Mouse (Mus musculus) embryo, embryonic 11.5 days (tissue): ENCODE measurements around the gene Pik3c2b.
"Not testable (repeated sequence)": the region's sequence is repeated elsewhere in the genome, so short reads cannot be mapped to it uniquely, and the experiment has no call there.

Source experiments
- DNase-seq: peaks from one replicate; pipeline ENCODE4 v3.0.0-alpha.2; 2012; ENCODE audit warnings: low read depth, low spot score

Gene Pik3c2b

DNA sequence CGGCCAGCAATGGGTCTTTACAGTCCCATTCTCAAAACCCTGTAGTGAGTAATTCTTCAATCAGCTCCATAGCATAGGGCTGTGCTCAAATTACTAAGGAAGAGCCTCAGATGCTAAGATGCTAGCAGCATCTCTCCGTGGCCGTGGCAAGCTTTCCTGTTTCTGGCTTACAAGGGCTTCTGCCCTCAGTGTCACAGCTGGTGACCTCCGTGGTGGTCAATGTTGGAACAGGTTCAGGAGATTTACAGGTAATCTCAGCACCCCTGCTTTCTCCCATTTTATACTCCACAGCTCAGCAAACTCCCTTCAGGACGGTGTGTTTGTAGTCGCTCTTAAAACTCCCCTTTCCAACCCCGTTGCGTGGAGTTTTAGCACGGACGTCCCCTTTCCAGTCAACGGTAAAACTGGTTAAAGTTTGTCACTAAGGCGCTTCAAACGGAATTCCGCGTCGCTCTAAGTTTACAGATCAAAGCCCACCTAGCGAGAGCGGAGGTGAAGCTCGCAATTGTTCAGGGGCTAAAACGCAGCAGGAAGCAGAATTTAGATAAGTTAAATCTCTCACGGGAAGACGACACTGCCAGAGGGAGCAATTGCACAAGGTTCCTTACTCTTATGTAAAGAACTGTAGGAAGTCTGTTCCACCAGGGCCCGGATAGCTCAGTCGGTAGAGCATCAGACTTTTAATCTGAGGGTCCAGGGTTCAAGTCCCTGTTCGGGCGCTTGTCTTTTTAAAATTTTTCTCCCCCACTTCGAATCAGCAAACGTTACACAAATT, 12.0 kb upstream of the Pik3c2b start:
- peak; percentile 80 for DNase-seq

- DNase-seq: no peak
Measured at GRCm38 (mm10) chr1:133034091-133034460, 11.4 kb upstream of the Pik3c2b start.

DNA sequence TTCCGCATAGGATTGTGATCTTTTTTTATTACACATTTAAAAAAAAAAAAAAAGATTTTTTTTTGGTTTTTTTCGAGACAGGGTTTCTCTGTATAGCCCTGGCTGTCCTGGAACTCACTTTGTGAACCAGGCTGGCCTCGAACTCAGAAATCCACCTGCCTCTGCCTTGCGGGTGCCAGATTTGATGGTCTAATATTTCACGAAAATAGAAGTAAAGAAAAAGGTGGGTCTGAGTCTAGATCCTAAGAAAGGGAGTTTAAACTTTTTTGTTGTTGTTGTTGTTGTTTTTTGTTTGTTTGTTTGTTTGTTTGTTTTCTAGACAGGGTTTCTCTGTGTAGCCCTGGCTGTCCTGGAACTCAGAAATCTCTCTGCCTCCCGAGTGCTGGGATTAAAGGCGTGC, 10.8 kb upstream of the Pik3c2b start:
- not testable (repeated sequence) for DNase-seq

DNA sequence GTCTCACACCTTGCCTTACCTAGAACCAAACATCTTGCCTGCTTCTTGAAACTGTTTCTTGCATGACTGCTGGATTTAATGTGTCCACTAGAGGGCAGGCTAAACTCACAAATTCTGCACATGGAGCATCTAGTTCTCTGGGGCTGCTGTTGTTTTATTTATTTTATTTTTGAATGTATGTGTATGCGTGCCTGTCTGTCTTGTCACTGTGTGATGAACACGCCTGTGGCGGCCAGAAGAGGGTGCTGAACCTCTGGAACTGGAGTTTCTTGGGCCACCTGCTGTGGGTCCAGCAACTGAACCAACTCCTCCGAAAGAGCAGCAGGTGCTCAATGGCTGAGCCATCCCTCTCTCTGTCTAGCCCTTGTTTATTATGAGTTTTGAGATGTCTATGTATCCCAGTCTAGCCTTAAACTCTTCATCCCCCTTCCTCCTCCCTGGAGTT, 5.9 kb upstream of the Pik3c2b start:
- DNase-seq: no peak

DNA sequence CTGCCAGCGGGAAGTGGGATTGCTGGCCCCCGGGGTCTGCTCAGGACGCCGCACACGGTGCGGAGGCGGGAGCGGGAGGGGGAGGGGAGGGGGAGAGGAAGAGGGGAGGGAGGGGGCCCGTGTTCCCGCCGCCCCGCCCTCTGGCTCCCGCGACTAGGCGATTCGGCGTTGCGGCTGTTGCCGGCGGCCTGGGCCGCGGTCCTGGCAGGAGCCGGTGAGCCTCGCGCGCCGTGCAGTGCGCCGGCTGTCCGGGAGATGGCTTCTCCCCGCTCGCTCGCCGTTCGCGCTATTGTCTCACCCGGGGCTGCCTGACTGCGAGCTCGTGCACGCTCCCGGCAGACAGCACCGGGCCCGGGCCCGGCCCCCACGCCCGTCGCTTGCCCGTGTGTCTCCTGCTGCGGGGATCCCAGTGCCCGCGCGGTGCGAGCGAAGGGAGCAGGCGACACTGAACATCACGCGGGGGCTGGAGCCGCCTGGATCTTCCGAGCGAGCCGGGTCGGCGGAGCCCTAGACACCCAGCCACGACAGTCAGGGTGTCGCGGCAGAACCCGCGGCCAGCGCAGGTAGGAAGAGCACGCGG, 484 bp downstream of the Pik3c2b start:
- DNase-seq: no peak

DNA sequence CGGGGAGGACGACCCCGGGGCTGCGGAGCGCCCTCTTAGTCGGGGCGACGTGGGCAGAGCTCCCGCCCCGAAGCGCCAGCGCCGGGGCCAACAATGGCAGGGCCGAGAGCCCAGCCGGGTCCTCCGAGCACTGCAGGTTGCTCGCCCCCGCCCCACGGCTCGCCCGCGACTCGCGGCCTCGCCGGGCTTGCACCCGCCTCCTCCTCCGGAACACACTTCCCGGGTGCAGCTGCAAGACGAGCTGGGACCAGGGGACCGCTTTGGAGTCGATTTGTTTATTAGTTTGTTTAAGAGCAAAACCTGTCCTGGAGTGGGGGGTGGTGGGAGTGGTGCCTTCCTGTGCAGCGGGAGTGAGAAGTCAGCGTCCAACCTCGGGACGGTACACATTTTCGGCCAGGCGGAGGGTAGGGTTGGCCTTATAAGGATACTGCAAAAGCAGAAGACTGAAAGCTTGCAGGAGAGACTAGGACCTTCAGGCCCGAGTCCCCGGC, 1.0 kb downstream of the Pik3c2b start:
- no peak for DNase-seq

- no peak for DNase-seq
Measured at GRCm38 (mm10) chr1:133047575-133047974, 2.1 kb downstream of the Pik3c2b start.

DNA sequence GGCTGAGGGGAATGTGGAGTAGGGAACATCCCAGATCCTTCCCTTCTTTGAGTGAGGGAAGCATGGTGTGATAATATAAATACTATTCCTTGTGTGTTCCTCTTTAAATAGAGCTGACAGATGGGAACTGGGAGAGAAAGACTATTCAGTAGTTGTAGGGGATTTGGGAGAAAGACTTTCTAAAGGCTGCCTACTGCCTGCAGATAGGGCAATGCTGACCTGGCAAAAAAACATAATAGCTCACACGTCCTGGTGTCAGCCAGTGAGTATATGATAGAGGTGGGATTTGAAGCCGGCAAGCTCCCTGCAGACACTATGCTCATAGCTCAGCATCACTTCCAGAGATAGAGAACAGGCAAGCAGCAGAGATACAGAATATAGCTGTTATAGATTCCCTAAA, 3.2 kb downstream of the Pik3c2b start:
- no peak for DNase-seq

DNA sequence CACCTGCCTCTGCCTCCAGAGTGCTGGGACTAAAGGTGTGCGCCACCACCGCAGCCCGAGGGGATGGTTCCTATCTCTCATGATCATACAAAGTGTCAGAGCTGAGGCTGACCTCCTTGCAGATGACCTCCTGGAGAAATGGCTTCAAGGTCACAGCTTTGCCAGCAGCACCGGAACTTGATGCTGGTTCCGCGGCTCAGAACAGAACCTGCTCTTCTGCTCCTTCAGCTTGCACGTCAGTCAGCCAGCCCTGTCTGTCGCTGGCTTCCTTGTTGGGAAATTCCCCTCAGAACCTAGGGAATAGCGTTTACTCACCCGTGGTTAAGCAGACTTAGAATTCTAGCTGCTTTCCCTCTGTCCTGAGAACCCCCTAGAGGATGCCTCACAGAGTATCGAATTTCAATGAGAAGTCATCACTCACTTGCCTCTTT, 4.5 kb downstream of the Pik3c2b start:
- no peak for DNase-seq

DNA sequence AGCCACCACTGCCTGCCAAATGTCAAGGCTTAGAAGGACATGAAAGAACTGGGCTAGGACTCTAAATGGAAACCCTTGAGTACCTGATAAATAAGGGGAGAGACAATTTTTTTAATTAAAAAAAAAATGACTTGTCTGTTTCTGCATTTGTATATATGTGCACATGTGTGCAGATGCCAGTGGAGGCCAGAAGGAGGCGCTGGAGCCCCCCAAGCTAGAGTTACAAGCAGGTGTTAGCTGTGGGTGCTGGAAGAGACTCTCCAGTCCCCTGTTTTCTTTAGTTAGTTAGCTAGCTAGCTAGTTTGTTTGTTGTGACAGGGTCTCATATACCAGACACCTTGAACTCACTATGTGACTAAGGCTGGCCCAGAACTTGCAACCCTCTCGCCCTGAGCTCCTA, 6.4 kb downstream of the Pik3c2b start:
- DNase-seq: no peak

DNA sequence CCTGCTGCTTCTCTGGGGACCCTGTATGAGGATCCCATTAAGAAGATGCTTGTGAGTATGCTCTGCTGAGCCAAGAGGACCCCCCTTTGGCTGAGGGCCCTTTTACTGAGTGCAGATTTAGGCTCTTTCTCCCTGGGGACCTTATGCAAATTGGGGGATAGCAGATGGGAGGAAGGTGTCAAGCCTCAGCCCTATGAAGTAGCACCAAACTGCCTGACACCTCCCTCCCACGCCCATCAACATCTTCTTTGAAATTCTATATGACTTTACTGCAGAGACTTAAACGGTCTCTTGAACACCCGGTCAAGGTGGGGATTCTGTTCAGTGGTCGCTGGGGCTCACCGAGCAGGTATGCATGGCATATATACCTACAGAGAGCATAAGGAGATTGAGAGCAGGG, 7.6 kb downstream of the Pik3c2b start:
- no peak for DNase-seq

DNA sequence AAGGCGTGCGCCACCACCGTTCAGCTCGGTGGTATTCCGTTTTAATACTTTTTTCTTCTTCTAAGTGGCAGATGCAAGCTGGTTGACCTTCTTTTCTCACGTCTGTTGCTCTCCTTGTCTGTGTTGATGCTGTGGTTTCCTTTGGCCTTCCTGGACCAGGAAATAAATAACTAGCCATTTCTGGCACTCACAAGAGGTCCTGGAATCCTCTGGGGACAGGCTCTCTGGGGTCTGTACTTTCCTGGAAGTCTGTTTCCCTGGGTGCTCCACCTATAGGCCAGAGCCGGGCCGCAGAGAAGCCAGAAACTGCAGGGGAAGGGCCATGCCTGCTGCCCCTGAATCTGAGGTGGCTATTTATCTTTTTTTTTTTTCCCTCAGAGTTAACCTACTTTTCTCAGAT, 8.9 kb downstream of the Pik3c2b start:
- no peak for DNase-seq

DNA sequence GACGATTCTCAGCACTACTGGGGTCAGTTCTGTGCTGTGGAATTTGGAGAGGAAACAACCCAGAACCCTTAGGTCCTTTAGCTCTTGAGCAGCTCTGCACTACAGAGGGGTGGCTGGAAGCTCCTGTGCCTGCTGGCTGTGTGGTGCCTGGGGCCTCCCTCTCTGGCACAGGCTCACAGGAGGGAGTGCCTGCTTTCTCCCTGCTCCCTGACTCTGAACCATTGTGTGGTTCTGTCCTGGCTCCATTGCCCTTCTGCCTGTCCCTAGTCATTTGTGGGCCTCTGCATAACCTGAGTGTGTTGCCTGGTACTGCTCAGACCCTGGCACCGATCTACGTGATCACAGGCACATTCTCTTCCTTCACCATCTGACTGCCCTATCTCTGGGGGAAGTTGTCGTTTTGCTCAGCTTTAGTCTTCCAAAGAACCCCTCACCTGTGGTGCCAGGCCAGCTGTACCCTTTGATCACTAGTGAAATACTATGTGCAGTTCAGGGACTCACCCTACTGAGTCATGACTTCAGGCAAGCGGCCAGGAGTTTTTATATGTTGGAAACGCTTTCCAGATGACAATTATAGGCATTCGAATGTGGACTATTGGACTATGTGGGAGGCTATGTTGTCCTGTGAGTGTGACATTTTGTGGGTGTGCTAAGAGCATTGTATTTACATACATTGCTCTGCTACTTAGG, 12.0 kb downstream of the Pik3c2b start:
- DNase-seq: no peak

DNA sequence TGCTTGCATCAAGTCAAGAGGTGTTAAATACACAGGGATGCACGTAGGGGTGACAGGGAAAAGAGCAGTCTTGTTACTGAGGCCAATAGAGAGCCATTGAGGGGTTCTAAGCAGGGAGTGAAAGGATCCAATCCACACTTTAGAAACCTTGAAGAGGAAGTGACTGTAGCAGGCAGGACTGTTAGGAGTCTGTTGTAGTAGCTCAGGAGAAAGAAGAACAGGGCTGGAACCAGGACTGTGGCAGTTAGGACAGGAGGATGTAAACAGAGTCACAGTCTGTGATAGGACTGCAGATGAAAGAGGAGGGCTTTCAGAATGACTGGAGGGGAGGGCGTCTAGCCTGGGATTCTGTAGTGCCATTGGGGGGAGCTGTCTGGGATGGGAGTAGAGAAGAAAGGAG, 14.1 kb downstream of the Pik3c2b start:
- no peak for DNase-seq

- no peak for DNase-seq
Measured at GRCm38 (mm10) chr1:133060681-133061080, 15.2 kb downstream of the Pik3c2b start.

DNA sequence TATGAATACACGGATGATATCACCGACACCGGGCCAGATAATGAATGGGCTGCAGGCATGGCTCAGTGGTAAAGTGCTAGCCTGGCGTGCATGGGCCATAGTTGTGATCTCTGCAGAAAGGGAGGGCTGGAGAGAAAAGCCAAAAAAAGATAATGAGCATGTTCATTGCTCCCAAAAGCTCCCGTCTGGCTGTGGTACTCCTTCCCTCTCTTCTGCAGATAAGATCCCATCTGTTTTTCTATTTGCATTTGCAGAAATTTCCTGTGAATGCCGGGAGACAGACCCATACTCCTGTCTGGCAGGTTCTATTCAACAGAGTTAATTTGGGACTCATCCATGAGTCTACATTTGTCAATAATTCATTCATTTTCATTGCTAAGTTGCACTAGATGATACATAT, 17.7 kb downstream of the Pik3c2b start:
- DNase-seq: no peak

DNA sequence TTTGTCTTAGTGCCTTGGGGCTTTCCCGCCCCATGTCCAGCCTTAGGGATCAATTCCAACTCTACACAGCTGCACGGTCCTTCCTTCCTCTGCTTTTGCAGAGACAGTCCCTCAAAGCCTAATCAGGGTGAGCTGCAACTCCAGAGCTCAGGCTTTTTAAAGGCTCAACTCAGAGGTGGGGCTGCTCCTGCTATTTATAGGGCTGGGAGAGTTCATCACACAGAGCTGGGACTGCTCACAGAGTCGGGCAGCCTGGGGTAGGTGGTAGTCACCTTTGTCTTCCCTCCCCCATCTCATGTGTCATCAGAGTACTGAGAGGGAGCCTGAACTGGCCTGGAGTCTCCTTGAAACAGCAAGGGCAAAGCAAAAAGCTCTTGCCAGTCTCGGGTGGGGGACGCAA, 22.8 kb downstream of the Pik3c2b start:
- no peak for DNase-seq

GRCm38 (mm10) chr1:133068669-133069274, 23.3 kb downstream of the Pik3c2b start:
- DNase-seq: no peak

GRCm38 (mm10) chr1:133069275-133070120, 24.0 kb downstream of the Pik3c2b start:
- DNase-seq: no peak

- DNase-seq: no peak
Measured at GRCm38 (mm10) chr1:133070157-133070556, 24.7 kb downstream of the Pik3c2b start.

GRCm38 (mm10) chr1:133071666-133072381, 26.4 kb downstream of the Pik3c2b start:
- no peak for DNase-seq
